Mouse (Mus musculus) left cerebral cortex, adult 2 months (tissue): ENCODE results near the gene Arl4d. TPM values are rescaled to one million over a fixed set of nuclear protein-coding genes. Genes with fewer than 3 reads are reported as not detected.
"Not testable (repeated sequence)": the region's sequence is repeated elsewhere in the genome, so short reads cannot be mapped to it uniquely, and the experiment has no call there.

ENCODE experiments used
- DNase-seq, 2 experiments: peaks; one replicate each; pipeline ENCODE4 v3.0.0; 2021 to 2022; ENCODE audit warnings: low spot score in 2 of 2, mixed read lengths in 1 of 2; ENCODE audit errors: extremely low spot score in 1 of 2
- H3K27ac ChIP-seq: fragments of 200-600 bp; 2 replicates; pipeline ENCODE4 v1.8.1; 2022
- H3K4me3 ChIP-seq: fragments of 200-600 bp; 2 replicates; pipeline ENCODE4 v1.8.1; 2022
- CTCF ChIP-seq: fragments of 200-600 bp; IDR thresholded peaks from 2 replicates; pipeline ENCODE4 v1.8.1; 2022; ENCODE audit warnings: antibody characterized with exemption, mild to moderate bottlenecking, moderate library complexity
- intact Hi-C: fragments of 180-260 bp; cut with DNase I; formaldehyde crosslinking; loops from one replicate; pipeline ENCODE4 v1.15.1; 2025
- long read RNA-seq, 2 experiments: library from polyadenylated mRNA; stranded (forward); transcript quantifications; one replicate each; pipeline ENCODE4 v2.0.0; 2021; ENCODE audit warnings: borderline mapping rate in 2 of 2
- total RNA-seq, 2 experiments: library from RNA; stranded (reverse); gene quantifications; 2 replicates each; pipeline ENCODE4 v1.2.3; 2021

Arl4d gene
- 10 to 100 TPM; 33.5 to 50.4 TPM for total RNA-seq
- long read RNA-seq, experiment 1, partial matches to known transcripts = 0 of 5 reads
- long read RNA-seq, experiment 1, other reads (novel, unspliced or antisense) = 1 of 5 reads
- long read RNA-seq, experiment 2, partial matches to known transcripts = 1 of 4 reads
- long read RNA-seq, experiment 2, other reads (novel, unspliced or antisense) = 1 of 4 reads

DNA sequence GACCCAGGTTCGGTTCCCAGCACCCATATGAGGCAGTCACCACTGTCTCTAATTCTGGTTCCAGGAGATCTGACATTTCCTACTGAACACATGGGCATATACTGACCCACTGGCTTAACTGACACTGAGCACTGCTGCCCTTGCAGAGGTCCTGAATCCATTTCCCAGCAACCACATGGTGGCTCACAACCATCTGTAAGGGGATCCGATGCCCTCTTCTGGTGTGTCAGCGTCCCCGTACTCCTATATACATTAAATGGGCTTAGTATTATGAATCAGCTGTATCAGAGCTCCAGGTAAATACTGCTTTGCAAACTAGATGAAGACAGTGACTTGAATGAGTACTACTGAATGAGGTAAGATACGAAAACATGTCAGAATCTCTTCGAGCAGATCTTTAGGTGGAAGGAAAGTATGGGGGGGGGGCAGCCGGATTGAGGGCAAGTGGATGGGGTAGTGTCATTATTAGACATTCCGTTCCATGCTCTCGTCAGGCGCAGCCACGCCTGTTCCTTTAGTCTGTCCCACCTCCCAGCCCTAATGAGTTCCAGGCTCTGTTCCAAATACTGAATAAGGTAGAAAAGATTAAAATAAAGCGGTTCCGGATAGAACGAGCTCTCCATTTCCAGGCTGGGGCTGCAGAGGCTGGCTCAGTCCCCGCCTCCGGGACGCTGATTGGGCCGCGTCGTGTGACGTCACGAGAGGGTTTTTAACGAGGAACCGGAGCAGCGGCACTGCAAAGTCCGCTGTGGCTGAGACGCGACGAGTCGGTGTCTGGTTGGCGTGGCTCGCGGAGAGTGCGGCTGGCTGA lies at the start of gene Arl4d:
Arl4d (plus strand) TSS at position 717 of the 811 bp plus-strand sequence.
- DNase-seq = peak; percentile 94 to 97
- Histone ChIP-seq H3K27ac (peak within 1 kb of the TSS; percentile 97), H3K4me3 (peak within 1 kb of the TSS; percentile 85)
- intact Hi-C loops = loop anchor here (1.0 to 2.0 kb wide), 2 partner anchors 36 to 67 kb away; partner anchors contain the start of gene Dhx8
- TF ChIP-seq CTCF = peak; percentile 15

DNA sequence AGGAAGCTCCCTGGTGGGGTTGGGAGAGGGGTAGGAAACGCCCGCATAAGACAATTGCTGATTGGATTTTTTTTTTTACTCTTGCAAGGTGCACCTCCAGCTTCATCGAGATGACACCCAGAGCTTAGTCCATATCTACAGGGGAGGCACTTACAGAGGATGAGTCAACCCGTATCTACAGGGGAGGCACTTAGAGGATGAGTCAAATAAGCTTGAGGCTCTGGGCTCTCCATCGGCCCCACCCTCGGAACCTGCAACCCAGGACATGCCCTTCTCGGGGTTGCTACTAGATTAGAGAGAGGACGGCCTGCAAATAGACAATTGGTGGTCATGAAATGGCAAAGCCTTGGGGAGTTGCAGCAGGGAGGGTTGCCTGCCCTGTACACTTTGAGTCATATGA lies 49.2 kb upstream of the Arl4d start:
- TF ChIP-seq CTCF = no peak

DNA sequence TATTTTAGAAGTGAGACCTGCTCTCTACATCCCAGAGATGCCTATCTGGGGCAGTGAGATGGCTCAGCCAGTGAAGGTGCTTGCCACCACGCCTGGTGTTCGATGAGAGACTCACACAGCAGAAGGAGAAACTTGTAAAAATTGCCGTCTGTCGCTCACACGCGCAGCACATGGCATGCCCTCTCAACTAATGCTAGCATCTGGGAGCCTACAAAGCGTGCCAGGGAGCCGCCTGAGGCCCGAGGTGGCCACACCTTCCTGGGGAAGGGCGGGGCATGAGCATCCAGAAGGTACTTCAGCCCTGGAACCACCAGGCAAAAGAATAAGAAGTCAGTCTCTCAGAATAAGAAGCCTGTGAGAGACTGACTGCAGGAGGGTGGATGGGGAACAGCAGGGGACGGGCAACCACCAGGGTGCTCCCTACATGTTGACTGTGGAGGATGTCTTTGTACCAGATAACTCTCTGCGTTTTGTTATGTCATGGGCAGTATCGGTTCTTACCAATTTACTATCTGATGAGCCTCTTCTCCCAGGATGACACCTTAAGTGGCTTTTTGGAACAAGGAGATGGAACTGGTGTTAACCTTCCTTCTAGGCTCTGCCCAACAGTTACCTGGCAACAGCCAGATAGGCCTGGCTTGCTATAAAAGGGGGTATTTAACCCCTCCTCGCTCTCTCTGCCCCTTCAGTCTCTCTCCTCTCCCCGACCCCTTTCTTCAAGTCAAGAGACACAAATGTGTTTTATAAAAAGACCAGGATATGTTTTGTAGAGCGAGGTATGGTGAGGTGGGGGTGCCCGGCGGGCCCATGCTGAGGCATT lies 48.2 kb upstream of the Arl4d start:
- DNase-seq = no peak
- TF ChIP-seq CTCF = no peak
- Histone ChIP-seq H3K4me3 (no peak overlapping the region), H3K27ac (no peak overlapping the region)
- intact Hi-C loops = no loop called here

More for the DNA sequence above, 49.2 kb upstream of the Arl4d start:
- intact Hi-C loops = no loop called here
- H3K27ac ChIP-seq = no peak overlapping the region
- no peak for DNase-seq
- no peak overlapping the region for H3K4me3 ChIP-seq

DNA sequence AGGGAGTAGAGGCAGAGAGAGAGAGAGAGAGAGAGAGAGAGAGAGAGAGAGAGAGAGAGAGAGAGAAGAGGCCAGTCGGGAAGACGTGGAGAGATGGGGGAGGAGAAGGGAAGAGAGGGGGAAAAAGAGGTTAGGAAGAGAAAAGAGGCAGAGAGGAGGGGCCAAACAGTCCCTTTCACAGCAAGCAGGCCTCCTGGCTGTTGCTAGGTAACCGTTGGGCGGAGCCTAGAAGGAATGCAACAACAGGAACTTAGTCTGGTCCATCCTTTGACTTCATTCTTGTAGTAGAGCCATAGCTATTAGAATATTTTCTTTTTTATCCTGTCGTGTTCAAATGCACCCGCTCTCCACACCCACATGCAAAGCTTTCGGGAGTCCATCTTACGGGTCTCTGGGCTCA lies 47.5 kb upstream of the Arl4d start:
- TF ChIP-seq CTCF = no peak
- Histone ChIP-seq H3K27ac (no peak overlapping the region), H3K4me3 (no peak overlapping the region)
- intact Hi-C loops = no loop called here
- no peak for DNase-seq

DNA sequence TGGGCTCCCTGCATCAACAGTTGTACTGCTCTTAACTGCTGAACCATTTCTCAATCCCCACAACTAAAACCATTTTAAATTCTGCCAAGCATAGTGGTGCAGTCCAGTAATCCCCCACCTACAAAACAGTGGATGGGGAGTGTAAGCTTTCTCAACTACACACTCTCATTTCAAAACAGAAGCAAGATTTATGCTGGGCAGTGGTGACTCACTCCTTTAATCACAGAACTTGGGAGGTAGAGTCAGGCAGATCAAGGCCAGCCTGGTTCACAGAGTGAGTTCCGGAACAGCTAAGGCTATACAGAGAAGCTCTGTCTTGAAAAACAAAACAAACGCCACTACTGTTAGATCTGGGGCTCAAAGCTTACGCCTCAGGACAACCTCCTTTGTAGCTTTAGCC lies 46.7 kb upstream of the Arl4d start:
- no peak for DNase-seq
- TF ChIP-seq CTCF = no peak
- no peak overlapping the region for H3K4me3 ChIP-seq
- H3K27ac ChIP-seq = no peak overlapping the region
- intact Hi-C loops = no loop called here

DNA sequence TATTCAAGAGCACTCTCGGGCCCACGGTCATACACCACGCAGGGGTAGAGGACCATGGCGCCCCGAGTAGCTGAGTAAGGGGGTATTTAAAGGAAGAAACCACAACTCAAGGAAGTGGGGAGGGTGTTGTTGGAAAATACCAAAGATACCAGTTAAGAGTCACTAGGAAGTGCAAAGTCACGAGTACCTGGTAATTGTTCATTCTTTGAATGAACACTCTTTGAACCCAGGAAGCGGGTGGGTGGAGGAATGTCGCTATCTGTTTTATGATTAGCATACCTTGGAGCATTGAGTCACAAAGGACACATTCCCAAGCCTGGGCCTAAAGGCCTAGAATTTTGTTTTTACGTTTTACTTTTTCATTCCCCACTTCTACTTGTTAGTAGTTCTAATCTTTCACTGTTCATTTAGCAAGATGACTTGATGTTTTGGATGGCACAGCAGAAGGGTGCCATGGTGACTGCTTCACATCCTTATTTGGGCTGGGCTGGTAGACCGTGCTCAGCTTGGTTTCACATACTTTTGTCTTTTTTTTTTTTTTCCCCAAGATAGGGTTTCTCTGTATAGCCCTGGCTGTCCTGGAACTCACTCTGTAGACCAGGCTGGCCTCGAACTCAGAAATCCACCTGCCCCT lies 45.2 kb upstream of the Arl4d start:
- intact Hi-C loops = not testable (repeated sequence)

DNA sequence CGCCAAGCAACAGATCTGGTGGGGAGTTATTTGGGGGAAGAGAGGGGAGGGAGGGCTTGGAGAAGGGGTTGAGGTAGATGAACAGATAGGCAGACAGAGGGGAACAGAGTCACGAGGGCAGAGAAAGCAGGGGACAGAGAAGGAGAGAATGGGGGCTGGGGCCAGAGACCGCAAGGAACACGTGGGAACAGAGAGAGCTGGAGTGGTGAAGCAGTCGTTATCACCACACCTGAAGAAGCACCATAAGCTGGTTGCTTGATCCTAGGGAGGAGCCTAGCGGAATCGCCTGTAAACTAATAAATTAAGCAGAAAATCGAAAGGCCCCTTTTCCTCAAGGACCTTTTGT lies 38.7 kb upstream of the Arl4d start:
- peak overlapping the region; percentile 54 for H3K4me3 ChIP-seq
- H3K27ac ChIP-seq = peak overlapping the region; percentile 83
- TF ChIP-seq CTCF = no peak
- intact Hi-C loops = no loop called here
- no peak for DNase-seq

More for the DNA sequence above, 45.2 kb upstream of the Arl4d start:
- not testable (repeated sequence) for H3K27ac ChIP-seq, DNase-seq, H3K4me3 ChIP-seq

DNA sequence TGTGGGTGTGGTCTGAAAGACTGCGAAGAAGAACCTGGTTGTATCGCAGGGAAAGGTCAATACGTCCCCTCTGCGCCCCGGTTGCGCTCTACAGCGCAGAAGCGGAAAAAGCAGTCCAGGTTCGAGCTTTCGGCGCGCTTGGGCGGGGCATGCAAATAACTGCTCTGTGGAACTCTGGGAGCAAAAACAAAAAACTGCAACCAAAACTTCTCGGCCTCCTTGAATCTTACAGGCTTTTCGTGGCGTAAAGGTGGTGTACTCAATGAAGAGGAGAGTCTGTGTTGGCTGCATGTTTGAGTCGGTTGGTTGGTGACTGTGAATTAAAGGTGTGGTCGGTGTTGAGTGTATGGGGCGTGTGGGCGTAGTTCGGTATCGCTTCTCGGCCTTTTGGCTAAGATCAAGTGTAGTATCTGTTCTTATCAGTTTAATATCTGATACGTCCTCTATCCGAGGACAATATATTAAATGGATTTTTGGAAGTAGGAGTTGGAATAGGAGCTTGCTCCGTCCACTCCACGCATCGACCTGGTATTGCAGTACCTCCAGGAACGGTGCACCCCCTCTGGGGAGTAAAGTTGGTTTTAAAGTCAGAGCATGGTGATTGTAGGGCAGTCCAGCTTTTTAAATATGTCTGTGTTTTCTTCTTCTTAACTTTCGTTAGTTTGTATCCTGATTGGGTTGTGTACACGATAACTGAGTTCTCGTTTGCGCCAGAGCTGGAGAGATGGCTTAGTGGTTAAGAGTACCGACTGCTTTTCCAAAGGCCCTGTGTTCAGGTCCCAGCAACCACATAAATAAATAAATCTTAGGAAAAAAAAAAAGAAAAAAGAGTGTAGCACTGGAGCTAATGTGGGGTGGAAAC lies 38.1 kb upstream of the Arl4d start, which contains the start of gene Rdm1:
Rdm1 (plus strand) TSS at position 201 of the 862 bp plus-strand sequence.
- DNase-seq = peak; percentile 70 to 78
- Histone ChIP-seq H3K27ac (peak within 1 kb of the TSS; percentile 83), H3K4me3 (peak within 1 kb of the TSS; percentile 68)
- intact Hi-C loops = no loop called here
- TF ChIP-seq CTCF = no peak

DNA sequence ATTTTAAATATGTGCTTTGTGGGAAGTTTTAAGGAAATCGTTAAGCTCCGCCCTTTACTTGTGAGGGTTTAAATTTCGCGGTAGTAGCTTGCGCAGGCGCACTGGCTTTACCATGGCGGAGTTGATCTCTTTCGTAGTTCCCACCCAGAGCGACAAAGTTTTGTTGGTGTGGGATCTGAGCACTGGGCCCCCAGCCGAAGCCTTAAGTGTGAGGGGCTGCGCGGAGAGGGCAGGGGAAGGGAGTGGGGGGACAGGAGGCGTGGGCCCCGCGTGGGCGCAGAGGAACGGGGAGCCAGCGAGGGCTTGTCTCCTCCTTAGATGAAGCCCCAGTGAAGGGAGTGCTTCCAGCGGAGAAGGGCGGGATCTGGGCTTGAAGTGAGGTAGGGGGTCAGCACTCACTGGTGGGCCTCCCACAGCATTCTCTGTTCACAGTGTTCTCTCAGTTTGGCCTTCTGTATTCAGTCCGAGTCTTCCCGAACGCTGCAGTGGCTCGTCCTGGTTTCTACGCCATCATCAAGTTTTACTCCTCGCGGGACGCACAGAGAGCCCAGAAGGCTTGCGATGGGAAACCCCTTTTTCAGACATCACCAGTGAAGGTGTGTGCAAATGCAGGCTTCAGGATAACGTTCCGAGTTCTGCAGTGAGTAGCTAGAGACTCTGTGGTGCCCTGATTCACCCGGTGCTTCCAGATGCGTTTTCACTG lies 37.3 kb upstream of the Arl4d start:
- TF ChIP-seq CTCF = no peak; the same call in 1 of the 2 replicates
- peak overlapping the region; percentile 83 for H3K27ac ChIP-seq
- peak overlapping the region; percentile 68 for H3K4me3 ChIP-seq
- peak; percentile 67 to 75 for DNase-seq
- intact Hi-C loops = no loop called here

DNA sequence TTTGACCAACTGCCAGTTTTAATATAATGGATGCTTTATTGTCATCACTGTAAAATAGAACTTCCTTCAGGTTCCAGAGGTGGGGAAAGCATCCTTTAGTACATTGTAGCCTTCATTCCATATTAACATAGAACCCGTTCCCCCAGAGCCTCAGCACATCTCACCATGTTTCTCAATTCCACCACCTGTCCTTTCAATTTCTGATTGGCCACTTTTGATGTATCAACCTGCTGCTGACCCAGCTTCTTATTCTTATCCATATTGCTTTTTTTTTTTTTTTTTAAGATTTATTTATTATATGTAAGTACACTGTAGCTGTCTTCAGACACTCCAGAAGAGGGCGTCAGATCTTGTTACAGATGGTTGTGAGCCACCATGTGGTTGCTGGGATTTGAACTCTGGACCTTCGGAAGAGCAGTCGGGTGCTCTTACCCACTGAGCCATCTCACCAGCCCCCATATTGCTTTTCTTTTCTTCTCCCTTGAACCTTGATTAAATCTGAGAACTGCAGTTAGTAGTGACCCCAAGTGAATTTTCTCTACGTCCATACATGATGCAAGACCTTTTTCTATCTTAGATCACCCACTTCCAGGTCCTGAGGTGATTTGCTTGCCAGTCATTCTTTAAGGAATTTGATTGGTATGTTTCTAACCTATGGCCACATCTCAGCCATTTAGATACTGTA lies 36.5 kb upstream of the Arl4d start:
- intact Hi-C loops, DNase-seq, H3K27ac ChIP-seq: not testable (repeated sequence)
- peak overlapping the region; percentile 68; the same call in 1 of the 2 replicates for H3K4me3 ChIP-seq
